Mouse (Mus musculus) retina, postnatal 7 days (tissue): ENCODE results near the gene Mpig6b.

Experiments used
- DNase-seq: peaks from one replicate; pipeline ENCODE4 v3.0.0-alpha.2; 2012; ENCODE audit warnings: low read depth, low spot score

Mpig6b gene

DNA sequence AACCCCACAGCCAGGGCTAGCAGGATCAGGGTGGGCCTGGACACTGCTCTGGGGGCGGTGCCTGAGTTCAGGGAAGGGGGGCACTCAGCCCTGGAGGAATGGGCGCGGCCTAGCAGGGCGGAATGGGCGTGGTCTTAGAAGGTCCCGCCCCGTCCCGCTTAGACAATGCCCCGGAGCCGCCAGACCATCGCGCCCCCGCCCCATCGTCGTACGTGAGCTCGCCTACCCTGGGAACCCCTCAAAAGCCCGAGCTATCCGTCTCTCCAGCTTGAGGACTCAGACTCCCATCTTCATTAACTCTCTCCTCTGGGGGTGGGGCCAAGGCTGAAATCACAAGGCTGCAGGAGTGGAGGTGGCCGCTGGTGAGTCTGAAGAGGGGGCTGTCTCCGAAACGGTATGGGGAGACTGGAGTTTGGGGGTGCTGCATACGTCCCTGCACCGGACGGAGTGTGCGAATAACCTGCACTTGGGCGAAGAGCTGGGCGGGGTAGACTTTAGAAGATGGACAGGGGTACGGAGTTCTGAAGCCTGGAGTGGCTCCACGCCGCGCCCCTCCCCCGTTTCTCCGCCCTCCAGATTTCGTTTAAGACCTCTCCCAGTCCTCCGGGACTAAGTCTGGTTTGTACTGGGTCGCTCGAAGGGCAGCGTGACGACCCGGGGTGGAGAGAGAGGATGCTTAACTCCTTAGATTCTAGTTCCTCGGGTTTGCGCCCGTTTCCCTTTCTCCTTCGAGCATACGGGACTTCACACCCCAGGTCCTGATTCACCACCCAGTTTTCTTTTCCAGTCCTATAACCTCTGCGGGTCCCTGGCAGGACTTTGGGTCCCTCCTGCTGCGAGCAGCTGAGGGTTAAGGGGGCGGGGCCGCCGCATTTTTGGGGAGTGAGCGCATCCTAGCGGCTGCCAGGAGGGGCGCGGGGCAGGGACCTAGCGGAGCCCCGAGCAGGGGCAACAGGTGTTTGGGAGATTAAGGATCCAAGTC is 6.8 kb downstream of the Mpig6b start, which contains the start of gene Ddah2:
Gene Ddah2, plus strand, starts transcription at position 125 of the 982 bp plus-strand sequence.
- DNase-seq = peak; percentile 74

DNA sequence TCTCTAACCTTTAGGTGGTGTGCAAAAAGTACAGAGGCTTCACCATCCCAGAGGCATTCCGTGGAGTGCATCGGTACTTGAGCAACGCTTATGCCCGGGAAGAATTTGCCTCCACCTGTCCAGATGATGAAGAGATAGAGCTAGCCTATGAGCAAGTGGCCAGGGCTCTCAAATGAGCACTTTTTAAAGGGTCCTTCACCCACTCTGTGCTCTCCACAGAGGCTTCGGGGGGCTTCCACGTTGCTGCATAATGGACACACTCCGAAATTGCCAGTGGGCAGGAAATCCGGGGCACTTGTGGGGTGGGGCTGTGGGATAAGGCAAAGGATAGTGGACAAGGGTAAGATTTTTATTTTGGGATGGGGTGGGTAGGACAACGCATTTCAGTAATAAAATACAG is 7.7 kb downstream of the Mpig6b start:
- no peak for DNase-seq

DNA sequence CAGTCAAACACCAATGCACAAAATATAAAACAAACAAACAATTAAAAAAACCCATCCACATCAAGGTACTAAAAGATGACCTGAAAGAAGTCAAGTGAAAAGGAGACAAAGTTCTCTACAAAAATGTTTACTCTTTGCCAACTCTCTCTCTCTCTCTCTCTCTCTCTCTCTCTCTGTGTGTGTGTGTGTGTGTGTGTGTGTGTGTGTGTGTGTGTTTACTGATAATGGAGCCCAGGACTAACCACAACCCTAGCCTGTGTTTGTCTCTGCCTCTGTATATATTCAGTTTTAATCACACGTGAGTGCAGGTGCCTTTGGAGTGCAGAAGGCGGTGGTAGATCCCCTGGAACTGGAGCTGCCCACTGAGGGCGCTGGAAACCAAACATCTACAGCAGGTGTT is 8.9 kb downstream of the Mpig6b start:
- no peak for DNase-seq

- no peak for DNase-seq
Measured at GRCm38 (mm10) chr17:35055691-35056495, 10.1 kb downstream of the Mpig6b start.

DNA sequence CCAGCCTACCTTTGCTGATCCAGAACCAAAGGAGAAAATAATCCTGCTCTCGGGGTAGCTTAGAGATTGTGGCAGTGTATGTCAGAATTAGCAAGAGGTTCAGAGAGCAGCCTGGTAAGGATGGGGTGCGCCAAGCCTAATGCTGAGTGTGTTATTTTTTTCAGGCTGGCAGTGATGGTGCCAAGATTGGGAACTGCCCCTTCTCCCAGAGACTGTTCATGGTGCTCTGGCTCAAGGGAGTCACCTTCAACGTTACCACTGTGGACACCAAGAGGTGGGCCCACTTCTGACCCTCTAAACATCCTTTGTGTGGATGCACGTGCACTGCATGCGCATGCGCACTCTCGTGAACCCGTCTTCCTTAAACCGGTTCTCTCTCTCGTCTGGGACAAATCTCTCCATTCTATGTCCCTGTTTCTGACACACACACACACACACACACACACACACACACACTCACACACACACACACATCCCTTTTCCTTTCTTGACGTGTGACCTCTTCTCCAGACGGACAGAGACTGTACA is 13.6 kb downstream of the Mpig6b start:
- DNase-seq = no peak

DNA sequence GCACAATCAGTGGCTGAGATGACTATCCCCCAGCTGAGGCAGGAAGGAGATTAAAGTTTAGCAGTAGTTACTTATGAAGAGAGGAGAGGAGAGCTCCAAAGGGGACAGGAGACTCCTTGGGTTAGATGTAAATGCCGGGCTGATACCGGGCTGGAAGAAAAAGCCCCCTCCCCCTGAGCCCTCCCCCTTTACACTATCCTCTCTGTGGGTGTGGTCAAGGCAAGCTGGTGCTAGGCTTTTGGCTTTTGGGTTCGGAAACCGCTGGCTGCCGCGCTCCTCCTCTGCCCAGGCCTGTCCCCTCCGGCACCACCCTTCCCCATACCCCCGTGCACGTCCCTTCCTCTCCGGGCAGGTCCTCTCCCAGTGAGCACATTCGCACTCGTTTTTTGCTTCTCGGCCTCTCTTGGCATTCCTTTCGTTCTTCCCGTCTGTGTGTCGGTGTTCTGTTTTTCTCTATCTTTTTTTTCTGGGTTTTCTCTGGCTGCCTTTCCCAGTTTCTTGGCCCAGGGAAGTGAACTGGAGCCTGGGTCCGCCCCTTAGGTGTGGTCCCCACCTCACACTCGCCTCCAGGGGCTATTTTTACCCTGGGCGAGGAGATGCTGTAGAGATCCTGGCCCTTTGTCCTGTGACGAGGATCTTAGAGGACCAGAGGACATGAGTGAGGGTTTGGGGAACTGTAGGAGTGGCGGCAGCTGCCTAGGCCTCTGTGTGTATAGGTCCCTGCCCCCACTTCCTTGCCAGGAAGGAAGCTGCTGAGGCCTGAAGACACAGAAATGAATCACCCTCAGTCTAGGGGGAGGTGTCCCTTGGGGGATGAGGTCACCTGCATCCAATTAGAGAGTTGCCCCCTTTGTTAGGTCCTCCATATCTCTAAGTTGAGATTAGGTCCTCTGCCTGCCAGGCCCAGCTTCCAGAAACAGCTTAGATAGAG is 14.6 kb downstream of the Mpig6b start:
- DNase-seq = no peak

- DNase-seq = no peak
Measured at GRCm38 (mm10) chr17:35050126-35050750, 15.7 kb downstream of the Mpig6b start.

DNA sequence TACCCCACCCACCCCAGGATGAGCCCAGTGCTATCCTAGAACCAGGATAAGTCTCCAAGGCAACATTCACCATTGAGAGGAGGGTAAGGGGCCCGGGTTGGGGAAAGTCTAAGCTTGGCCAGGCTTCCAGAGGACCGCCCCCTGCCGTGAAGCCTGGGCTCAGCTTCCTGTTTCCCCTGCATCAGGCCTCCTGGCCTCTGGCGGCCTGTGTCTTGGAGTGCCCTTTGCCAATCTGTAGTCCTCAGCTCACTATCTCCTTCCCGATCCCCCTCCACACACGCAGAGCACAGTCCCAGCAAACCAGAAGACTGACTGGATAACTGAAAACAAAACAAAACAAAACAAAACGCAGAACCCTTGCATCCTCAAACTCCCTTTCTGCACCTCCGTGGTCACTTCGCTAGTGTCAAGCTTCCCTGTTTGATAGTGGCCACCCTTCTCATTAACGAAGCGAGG is 16.4 kb downstream of the Mpig6b start, which contains the start of gene Clic1:
Gene Clic1, plus strand, starts transcription at position 406 of the 456 bp plus-strand sequence.
- peak; percentile 35 for DNase-seq

DNA sequence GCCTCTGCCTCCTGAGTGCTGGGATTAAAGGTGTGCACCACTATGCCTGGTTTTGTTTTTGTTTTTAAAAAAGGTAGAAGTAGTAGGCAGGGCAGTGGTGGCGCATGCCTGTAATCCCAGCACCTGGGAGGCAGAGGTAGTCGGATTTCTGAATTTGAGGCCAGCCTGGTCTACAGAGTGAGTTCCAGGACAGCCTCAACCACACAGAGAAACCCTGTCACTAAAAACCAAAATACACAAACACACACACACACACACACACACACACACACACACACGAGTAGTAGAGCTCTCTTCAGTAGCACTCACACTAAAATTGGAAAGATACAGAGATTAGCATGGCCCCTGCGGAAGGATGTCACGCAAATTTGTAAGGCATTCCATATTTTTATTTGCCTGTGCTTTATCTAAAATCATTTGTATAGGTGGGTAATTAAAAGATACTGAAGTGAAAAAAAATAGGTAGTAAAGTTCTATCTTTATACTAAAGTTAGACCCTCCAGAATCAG is 17.0 kb downstream of the Mpig6b start:
- DNase-seq = no peak

DNA sequence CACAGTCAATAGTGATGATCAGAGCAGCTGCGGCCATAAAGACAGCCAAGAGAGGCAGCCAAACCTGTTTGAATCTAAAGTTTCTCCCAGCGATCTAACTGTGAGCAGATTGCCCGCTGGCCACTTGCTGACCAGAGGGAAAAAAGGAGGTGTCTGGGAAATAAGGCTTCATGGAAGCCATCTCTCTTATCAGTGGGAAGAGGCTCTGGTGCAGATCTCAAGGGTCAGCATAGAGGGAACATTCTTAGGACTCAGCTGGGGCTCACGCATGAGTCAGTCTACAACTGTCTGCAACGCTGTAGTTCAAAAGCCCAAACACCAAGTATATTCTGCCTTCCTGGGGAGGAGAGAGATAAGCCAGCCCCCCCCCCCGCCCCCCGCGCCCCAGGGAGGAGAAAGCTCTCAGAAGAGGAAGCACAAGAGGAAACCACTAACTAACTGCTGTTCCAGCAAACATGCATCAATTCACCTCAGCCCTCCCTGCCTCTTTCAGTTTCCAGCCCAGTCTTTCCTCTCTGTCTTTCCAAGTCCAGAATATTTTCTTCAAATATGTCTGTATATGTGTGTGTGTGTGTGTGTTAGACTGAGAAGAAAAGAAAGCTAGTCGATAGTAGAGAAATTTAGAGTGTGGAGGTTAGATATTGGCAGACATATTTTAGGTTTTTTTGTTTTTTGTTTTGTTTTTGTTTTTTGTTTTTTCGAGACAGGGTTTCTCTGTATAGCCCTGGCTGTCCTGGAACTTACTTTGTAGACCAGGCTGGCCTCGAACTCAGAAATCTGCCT is 17.6 kb downstream of the Mpig6b start:
- DNase-seq = no peak

DNA sequence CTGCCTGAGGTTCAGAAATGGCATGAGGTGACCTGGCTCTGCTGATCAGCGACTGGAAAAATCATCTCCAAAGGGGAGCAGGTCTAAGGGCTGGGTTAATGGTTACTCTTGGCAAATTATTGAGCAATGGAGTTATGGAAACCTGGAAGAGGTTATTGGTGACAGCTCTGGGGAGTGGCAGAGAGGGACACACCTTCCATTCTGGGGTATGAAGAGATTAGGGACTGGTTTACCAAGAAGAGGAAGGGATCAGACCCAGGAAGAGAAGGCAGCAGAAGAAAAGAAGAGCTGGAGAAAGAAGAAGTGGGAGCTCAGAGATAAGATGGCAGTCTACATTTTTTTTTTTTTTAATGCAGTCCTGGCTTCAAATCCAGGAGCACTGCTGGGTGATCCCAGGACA is 18.3 kb downstream of the Mpig6b start:
- DNase-seq = no peak

- peak; percentile 97 for DNase-seq
Measured at GRCm38 (mm10) chr17:35046681-35047455, 19.1 kb downstream of the Mpig6b start, which contains the start of gene Msh5. Msh5 (minus strand) TSS chr17:35046745.

GRCm38 (mm10) chr17:35045807-35046680 is 19.9 kb downstream of the Mpig6b start:
- DNase-seq = no peak

DNA sequence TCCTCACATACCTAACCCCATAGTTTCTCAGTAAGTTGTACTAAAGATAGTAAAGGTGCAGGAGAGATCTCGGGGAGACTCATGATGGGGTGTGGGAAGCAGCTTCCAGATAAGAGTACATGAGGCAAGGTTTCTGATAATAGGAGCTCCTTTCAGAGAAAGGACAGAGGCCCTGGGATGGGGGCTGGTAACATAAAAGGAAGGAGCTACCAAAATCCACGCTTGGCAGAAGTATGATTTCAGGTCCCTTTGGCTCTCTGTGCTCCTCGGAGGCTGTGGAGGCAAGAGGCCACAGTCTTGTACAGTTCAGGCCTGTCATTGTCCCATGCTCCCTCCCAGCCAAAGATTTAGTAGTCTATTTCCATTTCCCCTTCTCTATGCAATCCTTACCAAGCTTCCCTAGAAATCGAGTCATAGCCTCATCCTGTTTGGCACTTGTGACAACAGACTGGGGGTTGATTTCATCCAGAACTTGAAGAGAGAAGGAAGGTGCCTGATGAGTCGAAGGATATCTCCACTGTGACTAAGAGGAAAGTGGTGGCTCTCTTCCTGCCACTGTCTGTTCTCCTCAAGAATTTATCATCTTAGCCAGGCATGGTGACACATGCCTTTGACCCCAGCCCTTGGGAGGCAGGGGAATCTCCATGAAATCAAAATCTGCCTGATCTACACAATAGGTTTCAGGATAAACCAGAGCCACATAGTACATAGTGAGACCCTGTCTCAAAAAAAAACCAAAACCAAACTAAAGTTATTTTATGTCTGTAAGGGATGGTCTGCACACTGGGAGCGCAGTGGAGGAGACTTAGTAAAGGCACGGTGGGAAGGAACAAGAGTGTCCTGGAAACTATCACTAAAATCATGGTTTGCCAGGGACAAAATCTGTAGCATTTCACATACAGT is 20.8 kb downstream of the Mpig6b start:
- DNase-seq = no peak

GRCm38 (mm10) chr17:35043794-35044193 is 22.2 kb downstream of the Mpig6b start:
- DNase-seq = no peak

DNA sequence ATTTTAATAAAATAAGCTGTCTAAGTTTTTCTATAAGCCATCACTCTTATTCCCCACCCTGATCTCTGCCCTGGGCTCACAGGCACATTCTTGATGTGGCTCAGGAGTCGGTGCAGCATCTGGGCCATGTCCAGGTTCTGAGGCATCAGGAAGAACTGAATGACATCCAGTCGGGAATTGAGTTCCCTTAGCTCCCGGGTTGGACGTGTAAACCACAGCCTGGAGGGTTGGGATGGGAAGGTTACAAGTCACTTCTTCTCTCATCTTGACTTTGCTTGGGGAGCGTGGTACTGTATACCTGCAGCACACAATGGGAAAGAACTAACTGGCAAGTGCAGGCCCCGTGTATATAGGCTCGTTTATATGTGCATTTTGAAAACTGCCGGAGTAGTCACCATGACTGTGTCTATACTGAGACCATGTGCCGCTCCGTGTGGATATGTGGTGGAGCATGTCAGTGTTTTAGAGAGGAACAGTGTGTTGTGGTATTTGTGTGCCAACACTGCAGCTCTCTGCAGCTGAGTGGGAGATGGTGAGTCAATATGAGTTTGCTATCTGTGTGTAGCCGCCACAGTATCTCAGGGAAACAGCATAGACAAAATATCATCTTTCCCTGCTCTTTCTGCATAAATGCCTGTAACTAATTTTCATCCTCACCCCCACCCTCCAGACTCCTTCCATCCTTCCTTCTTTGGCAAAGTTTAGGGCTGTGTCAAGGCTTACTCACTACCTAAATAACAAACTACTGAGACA is 26.7 kb downstream of the Mpig6b start:
- DNase-seq = no peak
